18 mouse cellular contexts compared by ENCODE assay signal in genomic region chr17:50803234-50803633, GRCm38 (mm10).
DNase-seq lines count a peak whose midpoint lies in the region; ATAC-seq and TF ChIP-seq lines count a peak whose summit lies in the region.
"Had no signal": no experiment of that assay in that cellular context is flagged by ENCODE, and none has a peak within 500 bp of the region (broad histone marks: within the 10 kb centered on the region; RNA-seq: fewer than 3 reads in every experiment).

No protein-coding gene starts in this region.

- no peaks in the 10 kb centered on the region for H3K4me1 ChIP-seq in liver, adult 2 months (ENCODE audit: control insufficient read depth, insufficient read depth, low read length)
- H3K4me1 ChIP-seq in liver, embryonic 11.5 days (replicated peaks; ENCODE audit: control insufficient read depth, insufficient read depth, low read length), result no peaks in the 10 kb centered on the region
- no peaks in the 10 kb centered on the region for H3K4me1 ChIP-seq in thymus, adult 2 months (replicated peaks; ENCODE audit: control insufficient read depth, insufficient read depth, low read length)
- H3K4me1 ChIP-seq: heart, embryonic 15.5 days; hindbrain, embryonic 15.5 days; midbrain, embryonic 12.5 days had no signal

- DNase-seq in frontal cortex, postnatal 25 days (ENCODE audit: low spot score in 2 of 2), result no peak
- DNase-seq in liver, adult 2 months (ENCODE audit: extremely low read depth, low read depth, low spot score), result peak; percentile 13
- DNase-seq in liver, embryonic 11.5 days (ENCODE audit: low spot score), result no peak
- peak; percentile 10 to 15 for DNase-seq in right cerebral cortex, adult 2 months (ENCODE audit: low spot score in 2 of 2)
- DNase-seq in right cerebral cortex, postnatal 14 days, result no peak
- no peak for DNase-seq in thymus, adult 2 months
- no peak for DNase-seq in gastrocnemius, adult 8-10 months (ENCODE audit: low spot score in 2 of 2)
- DNase-seq: heart, adult 11 months; kidney, adult 18-20 months; kidney, postnatal 10 days; left cerebral cortex, postnatal 4 days; lung, postnatal 4 days; thymus, postnatal 25 days had no signal

- no peak overlapping the region for H3K4me3 ChIP-seq in liver, adult 2 months (ENCODE audit: insufficient read depth, low read depth, low read length)
- no peak overlapping the region for H3K4me3 ChIP-seq in liver, embryonic 11.5 days (ENCODE audit: low read depth, low read length)
- no peak overlapping the region for H3K4me3 ChIP-seq in thymus, adult 2 months (ENCODE audit: control insufficient read depth, insufficient read depth, low read length)
- H3K4me3 ChIP-seq: heart, embryonic 15.5 days; hindbrain, embryonic 15.5 days; midbrain, embryonic 12.5 days had no signal

- ATAC-seq in frontal cortex, adult (ENCODE audit: low TSS enrichment), result peak; percentile 79
- ATAC-seq in liver, embryonic 11.5 days (replicated peaks; ENCODE audit: low FRiP score), result no peak

- H3K9me3 ChIP-seq in liver, embryonic 11.5 days (ENCODE audit: control insufficient read depth, low read length), result no peaks in the 10 kb centered on the region
- H3K9me3 ChIP-seq: heart, embryonic 15.5 days; hindbrain, embryonic 15.5 days; midbrain, embryonic 12.5 days had no signal

- no peak overlapping the region for H3K27ac ChIP-seq in liver, adult 2 months (replicated peaks; ENCODE audit: insufficient read depth, low read depth, low read length)
- no peak overlapping the region for H3K27ac ChIP-seq in liver, embryonic 11.5 days (ENCODE audit: low read depth, low read length)
- no peak overlapping the region for H3K27ac ChIP-seq in thymus, adult 2 months (ENCODE audit: control insufficient read depth, insufficient read depth, low read length)
- H3K27ac ChIP-seq: heart, embryonic 15.5 days; hindbrain, embryonic 15.5 days; liver, embryonic 14.5 days; midbrain, embryonic 12.5 days had no signal

- 81% methylated on average over 6 of the region's 6 CpGs for WGBS in liver, adult 2 months
- 84% methylated on average over 6 of the region's 6 CpGs for WGBS in liver, embryonic 11.5 days
- WGBS in thymus, adult 2 months, result 94% methylated on average over 6 of the region's 6 CpGs

- H3K4me2 ChIP-seq in liver, embryonic 11.5 days, result no peak overlapping the region
- H3K4me2 ChIP-seq: heart, embryonic 15.5 days; hindbrain, embryonic 15.5 days; midbrain, embryonic 12.5 days had no signal

- no peak for TF ChIP-seq CTCF in liver, adult 2 months (IDR thresholded peaks at IDR 0.05; ENCODE audit: low read depth, low read length)
- no peak for TF ChIP-seq CTCF in thymus, adult 2 months (IDR thresholded peaks at IDR 0.05; ENCODE audit: borderline replicate concordance, control insufficient read depth, extremely low read depth, insufficient read depth, low read length, poor library complexity)

- no peaks in the 10 kb centered on the region for H3K27me3 ChIP-seq in liver, adult 2 months (ENCODE audit: control insufficient read depth, insufficient read depth, low read length)
- no peaks in the 10 kb centered on the region for H3K27me3 ChIP-seq in liver, embryonic 11.5 days (replicated peaks; ENCODE audit: control insufficient read depth, insufficient read depth, low read length)
- no peaks in the 10 kb centered on the region for H3K27me3 ChIP-seq in thymus, adult 2 months (ENCODE audit: control insufficient read depth, insufficient read depth, low read length)
- H3K27me3 ChIP-seq: heart, embryonic 15.5 days; hindbrain, embryonic 15.5 days; midbrain, embryonic 12.5 days had no signal

- no peaks in the 10 kb centered on the region for H3K36me3 ChIP-seq in liver, adult 2 months (ENCODE audit: control insufficient read depth, insufficient read depth, low read length)
- H3K36me3 ChIP-seq in liver, embryonic 11.5 days (ENCODE audit: control insufficient read depth, insufficient read depth, low read length), result no peaks in the 10 kb centered on the region
- no peaks in the 10 kb centered on the region for H3K36me3 ChIP-seq in thymus, adult 2 months (ENCODE audit: control insufficient read depth, insufficient read depth, low read length)
- H3K36me3 ChIP-seq: heart, embryonic 15.5 days; hindbrain, embryonic 15.5 days; midbrain, embryonic 12.5 days had no signal

- no peaks in the 10 kb centered on the region; the same call in 1 of the 2 replicates for H3K79me2 ChIP-seq in liver, adult 2 months (ENCODE audit: control insufficient read depth, insufficient read depth, low read length)

- TF ChIP-seq POLR2A in liver, adult 2 months (IDR thresholded peaks at IDR 0.05; ENCODE audit: extremely low read depth, insufficient read depth, low read length), result no peak
- TF ChIP-seq POLR2A in thymus, adult 2 months (IDR thresholded peaks at IDR 0.05; ENCODE audit: control insufficient read depth, extremely low read depth, insufficient read depth, low read length, poor library complexity), result no peak

- no peak overlapping the region for H3K9ac ChIP-seq in liver, adult 2 months (ENCODE audit: low read depth, low read length)
- H3K9ac ChIP-seq in liver, embryonic 11.5 days (ENCODE audit: low read depth, low read length), result no peak overlapping the region
- H3K9ac ChIP-seq: heart, embryonic 15.5 days; hindbrain, embryonic 15.5 days; liver, embryonic 14.5 days; midbrain, embryonic 12.5 days had no signal

Comparison
In these comparisons a context has a peak if more than half of its experiments do, and no peak if none do; other contexts are left out.
1. DNase-seq: peak in liver, adult 2 months (single experiment) and right cerebral cortex, adult 2 months (2 of 2); none in frontal cortex, postnatal 25 days (0 of 2), liver, embryonic 11.5 days (single experiment), right cerebral cortex, postnatal 14 days (single experiment), thymus, adult 2 months (single experiment) and gastrocnemius, adult 8-10 months (0 of 2).